Mouse (Mus musculus) frontal cortex, postnatal 25 days (tissue): Measurements from ENCODE around the gene Pdcd1lg2.

Source experiments
- DNase-seq, 2 experiments: peaks; one replicate each; pipeline ENCODE4 v3.0.0; 2022; ENCODE audit warnings: low spot score in 2 of 2

Gene Pdcd1lg2

DNA sequence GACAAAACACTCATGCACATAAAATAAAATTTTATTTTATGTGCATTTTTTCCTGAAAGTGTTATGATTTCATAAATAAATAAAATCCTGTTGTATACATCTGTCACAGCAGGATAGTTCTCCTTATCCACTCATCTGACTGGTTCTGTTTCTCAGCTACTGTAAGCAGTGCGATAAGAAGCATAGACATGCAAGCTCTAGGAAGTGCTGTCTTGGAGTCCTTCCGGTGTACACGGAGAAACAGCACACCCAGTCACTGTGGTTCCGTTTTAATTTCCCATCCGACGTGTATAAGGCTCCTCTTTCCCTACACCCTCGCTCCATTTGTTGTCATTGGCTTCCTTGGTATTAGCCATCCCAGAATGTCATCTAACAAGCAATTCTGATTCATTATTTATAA is 87.2 kb downstream of the Pdcd1lg2 start:
- DNase-seq: no peak

DNA sequence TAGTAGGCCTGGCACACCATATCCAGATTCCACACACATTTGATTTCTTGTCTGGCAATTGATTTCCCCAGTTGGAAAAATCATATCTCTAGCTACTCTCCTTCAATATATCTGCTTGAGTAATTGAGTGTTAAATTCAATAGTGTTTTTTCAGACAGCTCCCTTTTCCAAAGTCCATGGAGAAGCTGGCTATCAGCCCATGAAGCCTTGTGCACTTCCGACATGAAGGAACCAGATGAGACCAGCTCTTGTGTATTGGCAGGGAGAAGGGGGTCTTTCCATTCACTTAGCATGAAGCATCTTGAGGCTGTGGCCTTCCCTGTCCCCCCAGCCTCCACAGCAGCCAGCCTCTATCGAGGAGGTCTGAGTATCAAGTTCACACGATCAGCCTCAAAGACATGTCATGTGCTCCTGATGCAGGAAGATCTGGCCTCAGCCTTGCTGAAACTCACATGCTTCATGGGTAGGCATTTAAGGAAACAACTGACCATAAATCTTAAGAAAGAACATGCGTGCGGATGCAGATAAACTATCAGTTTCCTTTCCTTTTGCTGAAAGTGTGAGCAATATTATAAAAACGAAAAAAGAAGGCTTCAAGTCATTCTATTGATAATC is 88.2 kb downstream of the Pdcd1lg2 start:
- DNase-seq: no peak

- DNase-seq: no peak
These were observed 89.6 kb downstream of the Pdcd1lg2 start for GRCm38 (mm10) chr19:29500333-29500732.

- no peak for DNase-seq
These were observed 90.4 kb downstream of the Pdcd1lg2 start for GRCm38 (mm10) chr19:29501106-29501505.

- DNase-seq: peak; percentile 65 to 74
These were observed 90.8 kb downstream of the Pdcd1lg2 start for GRCm38 (mm10) chr19:29501507-29501906.

GRCm38 (mm10) chr19:29504131-29504530 is 93.4 kb downstream of the Pdcd1lg2 start:
- DNase-seq: no peak

DNA sequence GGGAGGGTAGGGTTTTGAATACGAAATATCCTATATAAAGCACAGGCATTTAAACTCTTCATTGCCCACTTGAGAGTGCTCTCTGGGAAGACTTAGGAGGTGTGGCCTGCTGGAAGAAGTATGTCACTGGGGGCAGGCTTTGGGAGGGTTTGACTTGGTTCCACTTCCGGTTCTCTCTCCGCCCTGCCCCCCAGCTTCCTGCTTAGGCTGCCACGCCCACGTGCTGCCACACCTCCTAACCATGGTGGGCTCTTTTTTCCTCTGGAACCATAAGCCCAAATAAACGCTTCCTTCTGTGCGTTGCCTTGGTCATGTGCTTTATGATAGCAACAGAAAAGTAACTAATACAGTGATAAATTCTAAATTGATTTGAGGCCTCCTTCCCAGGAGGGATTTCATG is 94.9 kb downstream of the Pdcd1lg2 start:
- DNase-seq: no peak

DNA sequence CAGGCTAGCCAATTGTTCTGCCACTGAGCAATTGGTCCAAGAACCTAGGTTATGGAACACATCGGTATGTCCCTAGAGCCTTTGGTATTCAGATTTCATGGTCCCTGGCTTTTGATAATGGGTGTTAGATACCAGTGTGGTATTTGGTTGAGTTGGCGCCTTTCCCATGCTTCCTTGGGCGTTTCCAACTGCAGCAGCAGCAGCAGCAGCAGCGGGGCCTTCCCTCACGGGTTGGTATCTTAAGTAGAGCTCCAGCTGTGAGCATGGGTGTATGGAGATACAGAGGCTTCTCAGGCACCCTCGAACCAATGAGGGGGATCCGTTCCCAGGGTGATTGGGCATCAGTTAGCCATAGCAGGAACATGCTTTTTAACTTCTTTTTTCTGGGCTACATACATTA is 97.5 kb downstream of the Pdcd1lg2 start:
- no peak for DNase-seq

DNA sequence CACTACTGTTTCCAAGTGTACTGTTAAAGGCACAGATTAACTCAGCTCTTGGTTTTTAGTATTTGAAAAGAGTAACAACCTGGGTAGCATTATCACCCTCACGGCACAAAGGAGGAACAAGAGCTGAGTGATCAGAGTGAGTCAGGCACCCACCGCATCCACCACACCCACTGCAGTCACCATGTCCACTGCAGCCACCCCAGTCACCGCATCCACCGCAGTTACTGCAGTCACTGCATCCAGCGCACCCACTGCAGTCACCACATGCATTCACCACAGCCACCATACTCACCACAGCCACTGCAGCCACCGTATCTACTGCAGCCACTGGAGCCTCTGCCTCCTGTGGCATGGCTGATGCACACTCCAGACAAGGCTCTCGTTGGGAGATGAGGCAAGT is 99.1 kb downstream of the Pdcd1lg2 start:
- no peak for DNase-seq

GRCm38 (mm10) chr19:29511826-29512225 is 101.1 kb downstream of the Pdcd1lg2 start:
- no peak for DNase-seq

DNA sequence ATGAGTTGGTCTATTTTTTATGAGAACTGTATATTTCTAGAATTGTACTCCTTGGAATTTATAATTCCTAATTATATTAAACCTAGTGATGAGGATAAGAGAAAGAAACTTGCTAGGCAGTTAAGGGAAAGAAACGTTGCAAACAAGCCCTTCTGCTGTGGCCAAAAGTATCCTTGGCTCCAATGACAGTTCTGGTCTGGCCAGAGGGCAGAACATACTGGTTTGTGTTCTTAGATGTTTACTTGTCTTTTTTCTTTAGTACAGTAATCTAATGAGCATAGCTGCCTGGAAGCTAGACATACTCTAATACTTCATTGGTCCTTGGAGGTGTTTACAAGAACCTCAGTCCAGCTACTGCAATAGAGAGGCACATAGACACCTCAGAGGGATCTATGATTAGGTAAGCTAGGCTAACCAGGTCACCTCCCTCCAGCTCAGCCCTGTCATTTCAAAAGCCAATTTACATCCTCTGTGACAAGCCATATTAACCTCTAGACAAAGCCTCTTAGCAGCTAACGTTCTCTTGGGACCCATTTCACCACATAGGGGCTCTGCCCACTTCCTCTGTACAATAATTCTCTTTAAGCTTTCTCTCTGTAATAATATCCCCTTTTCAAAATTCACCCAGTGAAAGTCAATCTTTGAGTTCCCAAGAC is 102.5 kb downstream of the Pdcd1lg2 start:
- no peak for DNase-seq

GRCm38 (mm10) chr19:29514130-29514529 is 103.4 kb downstream of the Pdcd1lg2 start:
- no peak for DNase-seq

DNA sequence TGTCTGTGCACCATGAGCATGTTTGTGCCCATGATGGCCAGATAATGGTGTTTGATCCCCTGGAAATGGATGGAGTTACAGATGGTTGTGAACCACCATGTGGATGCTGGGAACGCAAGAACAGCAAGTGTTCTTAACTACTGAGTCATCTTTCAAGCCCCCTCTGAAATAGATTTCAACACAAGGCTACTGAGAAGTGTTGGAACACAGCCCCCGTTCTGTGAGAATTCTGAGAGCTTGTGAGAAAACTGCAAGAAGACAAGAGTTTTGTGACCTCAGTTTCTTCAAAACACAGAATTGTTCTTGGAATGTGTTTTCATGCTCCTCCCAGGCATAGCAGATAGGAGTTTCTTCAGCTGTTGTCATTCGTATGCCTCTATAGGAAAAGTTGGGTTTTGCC is 104.7 kb downstream of the Pdcd1lg2 start:
- no peak for DNase-seq

- no peak for DNase-seq
These were observed 105.3 kb downstream of the Pdcd1lg2 start for GRCm38 (mm10) chr19:29515991-29516390.

GRCm38 (mm10) chr19:29518409-29518808 is 107.7 kb downstream of the Pdcd1lg2 start:
- DNase-seq: no peak

GRCm38 (mm10) chr19:29518922-29519321 is 108.2 kb downstream of the Pdcd1lg2 start:
- DNase-seq: no peak
